Mouse (Mus musculus) testis, adult 2 months (tissue): ENCODE measurements at regions not wholly inside any gene's neighbourhood (a gene's known extent, or its start where the extent isn't known, plus 50 kb on each side); places are given as distances from the start of the nearest gene placed in this dataset.

Experiments
- CTCF ChIP-seq: fragments of 200-500 bp; IDR thresholded peaks from 2 replicates; pipeline ENCODE4 v1.5.1; 2012; ENCODE audit warnings: low read depth, mild to moderate bottlenecking, inconsistent platforms, low read length, moderate library complexity; ENCODE audit not compliant: control insufficient read depth, insufficient read depth, insufficient replicate concordance
- POLR2A ChIP-seq: fragments of 200-500 bp; IDR thresholded peaks from 2 replicates; pipeline ENCODE4 v1.6.1; 2012; ENCODE audit warnings: low read depth, mild to moderate bottlenecking, inconsistent platforms, low read length, moderate library complexity; ENCODE audit not compliant: control insufficient read depth

DNA sequence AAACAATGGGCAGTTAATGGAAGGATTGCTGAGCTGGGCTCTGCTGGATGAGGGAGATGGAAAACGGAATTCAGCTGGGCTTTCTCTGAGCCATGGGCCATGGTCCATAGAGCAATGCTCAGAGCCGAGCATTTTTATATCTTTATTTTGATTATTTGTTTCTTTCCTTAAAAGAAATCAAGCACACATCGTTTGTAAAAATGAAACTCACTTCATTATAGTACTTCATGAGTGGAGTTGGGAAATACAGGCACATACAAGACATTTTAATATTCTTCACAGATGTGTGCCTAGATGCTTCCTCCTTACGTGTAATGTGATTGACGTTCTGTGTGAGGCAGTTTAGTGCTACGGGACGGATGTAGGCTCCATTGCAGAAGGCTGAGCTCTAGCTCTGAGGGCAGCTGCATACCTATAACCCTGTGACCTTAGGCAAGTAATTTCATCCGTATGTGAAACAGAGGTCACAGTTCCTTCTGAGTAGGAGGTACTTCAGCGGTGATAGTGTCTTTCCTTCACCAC lies 172.6 kb upstream of the Nr2f2 start:
- TF ChIP-seq CTCF = no peak
- no peak for TF ChIP-seq POLR2A
